Mouse (Mus musculus) urinary bladder, postnatal 10 days (tissue): ENCODE results near the gene Gtf2ird2.

Experiments used
- DNase-seq: peaks from one replicate; pipeline ENCODE4 v3.0.0; 2022; ENCODE audit warnings: low spot score

The Gtf2ird2 gene

DNA sequence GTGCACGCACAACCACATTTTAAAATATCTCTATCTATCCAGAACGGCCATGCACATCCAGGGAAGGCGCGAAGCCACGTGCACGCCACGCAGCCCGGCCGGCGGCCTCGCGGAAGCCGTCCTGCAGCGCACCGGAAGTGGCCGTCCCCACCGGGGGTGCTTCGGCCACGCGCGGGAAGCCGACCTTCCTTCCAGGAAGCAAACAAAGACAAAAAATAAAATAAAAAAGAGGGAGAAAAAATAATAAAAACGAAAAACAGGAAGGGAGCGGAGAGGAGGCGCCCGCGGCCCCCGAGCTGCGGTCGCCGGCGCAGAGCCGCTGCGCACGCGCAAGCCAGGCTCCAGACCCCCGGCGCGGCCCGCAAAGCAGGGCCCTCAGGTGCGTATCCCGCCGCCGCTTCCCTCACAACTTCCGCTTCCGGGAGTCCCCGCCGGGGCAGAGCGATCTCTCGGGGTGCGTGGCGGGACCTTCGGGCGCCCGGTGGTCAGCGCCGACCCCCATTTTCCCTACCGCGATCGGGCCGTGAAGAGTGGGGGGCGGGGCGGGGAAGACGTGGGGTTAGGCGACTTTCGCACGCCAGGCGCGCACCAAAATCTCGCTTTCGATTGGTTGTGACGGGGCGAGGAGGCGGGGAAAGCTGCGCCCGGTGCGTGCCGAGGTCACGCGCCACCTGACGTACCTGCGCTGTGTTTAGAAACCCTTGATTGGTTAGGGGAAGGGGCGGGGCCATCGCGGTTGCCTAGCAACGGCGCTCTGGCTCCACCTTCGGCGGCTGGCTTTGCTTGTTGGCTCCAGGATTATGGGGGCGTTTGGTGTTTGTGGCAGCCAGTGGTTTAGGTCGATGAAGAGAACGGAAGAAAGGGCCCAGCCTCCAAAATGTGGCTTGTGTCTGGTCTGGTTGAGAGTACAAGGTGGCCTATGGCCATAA, at the start of gene Gtf2ird2:
Gene Gtf2ird2, plus strand, starts transcription at position 140 of the 929 bp plus-strand sequence.
- DNase-seq, result peak; percentile 97

DNA sequence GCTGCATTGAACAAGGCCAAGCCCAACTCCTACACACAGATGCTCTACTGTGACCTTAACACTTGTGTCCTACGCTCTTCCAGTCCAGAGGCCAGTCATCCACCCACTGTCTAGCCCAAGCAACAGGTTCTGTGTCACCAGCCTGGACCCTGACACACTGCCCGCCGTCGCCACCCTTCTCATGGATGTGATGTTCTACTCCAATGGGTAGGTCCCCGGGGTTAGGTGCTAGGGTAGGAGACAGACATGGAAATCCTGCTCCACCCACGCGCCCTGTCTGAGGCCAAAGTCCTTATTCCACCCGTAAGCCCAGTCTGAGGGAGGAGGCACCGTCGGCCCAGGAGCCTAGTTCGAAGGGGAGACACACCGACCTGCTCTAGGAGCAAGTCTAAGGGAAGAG, 47.8 kb upstream of the Gtf2ird2 start:
- DNase-seq, result no peak

DNA sequence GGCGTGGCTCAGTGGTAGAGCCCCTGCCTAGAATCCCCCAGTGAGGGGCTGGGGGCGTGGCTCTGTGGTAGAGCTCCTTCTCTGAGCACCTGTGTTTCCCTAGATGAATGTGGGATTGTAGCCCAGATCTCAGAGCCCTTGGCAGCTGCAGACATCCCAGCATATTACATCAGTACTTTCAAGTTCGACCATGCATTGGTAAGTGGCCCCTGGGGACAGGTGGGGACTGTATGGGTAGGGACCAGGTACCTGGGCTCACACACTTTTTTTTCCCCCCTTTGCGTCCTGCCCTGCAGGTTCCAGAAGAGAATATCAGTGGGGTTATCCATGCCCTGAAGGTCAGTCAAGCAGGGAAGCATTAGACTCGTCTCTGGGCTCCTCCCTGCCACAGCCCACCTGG, 45.9 kb upstream of the Gtf2ird2 start:
- DNase-seq, result no peak

DNA sequence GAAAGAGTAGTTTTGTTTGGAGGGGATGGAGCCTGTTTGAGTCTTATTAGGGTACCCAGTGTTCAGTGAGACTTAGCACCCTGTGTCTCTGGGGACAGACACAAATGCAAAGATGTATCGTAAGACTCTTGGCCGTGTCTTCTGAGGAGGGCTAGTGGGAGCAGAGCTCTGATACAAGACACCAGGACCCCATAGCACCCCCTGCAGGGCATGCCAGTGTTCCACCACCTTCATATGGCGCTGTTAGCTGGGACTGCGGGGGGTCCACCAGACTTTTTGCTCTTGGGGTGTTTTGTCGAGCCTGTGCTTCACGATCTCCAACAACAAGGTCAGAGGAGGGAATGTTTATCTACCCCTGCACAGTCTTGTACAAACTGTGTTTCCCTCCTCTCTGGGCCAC, 44.4 kb upstream of the Gtf2ird2 start:
- DNase-seq, result no peak

- DNase-seq, result no peak
Observed at GRCm38 (mm10) chr5:134141236-134141635, 42.6 kb upstream of the Gtf2ird2 start.

DNA sequence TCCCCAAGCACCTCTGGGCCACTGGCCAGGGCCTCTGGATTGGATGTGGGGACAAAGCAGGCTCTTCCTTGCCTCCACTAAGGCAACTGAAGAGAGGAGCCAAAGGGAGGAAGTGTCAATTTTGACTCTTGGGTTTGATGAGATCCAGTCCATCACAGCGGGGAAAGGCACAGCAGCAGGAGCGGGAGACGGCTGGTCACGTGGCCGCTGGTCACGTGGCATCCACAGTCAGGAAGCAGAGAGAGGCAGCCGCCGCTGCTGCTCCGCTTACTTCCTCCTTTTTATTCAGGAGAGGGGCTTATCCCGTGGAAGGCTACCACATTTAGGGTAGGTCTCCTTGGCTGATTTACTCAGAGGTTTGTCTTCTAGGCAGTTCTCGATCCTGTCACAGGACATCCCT, 41.4 kb upstream of the Gtf2ird2 start:
- no peak for DNase-seq

DNA sequence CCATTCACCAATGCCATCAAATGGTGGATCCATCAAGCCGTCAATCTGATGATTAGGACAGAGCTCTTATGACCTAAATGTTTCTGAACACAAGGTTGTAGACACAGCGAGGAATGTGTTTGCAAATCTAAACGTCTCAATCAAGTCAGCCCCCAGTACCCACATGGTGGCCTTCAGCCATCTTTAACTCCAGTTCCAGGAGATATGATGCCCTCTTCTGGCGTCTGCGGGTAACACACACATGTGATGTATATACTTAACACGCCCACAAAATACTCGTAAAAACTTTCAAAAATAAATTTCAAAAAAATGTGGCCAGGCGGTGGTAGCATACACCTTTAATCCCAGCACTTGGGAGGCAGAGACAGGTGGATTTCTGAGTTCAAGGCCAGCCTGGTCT, 38.8 kb upstream of the Gtf2ird2 start:
- no peak for DNase-seq

GRCm38 (mm10) chr5:134147194-134147753, 36.5 kb upstream of the Gtf2ird2 start:
- no peak for DNase-seq

GRCm38 (mm10) chr5:134148153-134148552, 35.7 kb upstream of the Gtf2ird2 start:
- no peak for DNase-seq

DNA sequence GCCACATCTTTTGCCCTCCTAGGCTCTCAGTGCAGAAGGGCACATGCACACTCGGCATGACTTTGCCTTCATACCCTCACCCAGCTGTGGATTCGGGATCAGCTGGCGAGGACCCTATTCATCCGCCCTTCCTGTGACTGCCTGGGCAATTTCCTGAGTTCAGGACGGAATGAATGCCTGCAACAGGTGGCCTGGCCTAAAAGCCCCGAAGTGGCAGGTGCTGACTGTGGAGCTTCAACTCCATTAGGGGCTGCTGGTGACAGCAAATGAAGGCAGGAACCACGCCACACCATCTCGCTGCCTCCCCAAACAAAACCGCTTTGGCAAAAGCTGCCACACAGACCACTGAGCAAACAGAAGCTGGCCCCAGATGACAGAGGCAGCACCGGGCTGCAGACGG, 31.9 kb upstream of the Gtf2ird2 start:
- no peak for DNase-seq

GRCm38 (mm10) chr5:134155916-134156466, 27.8 kb upstream of the Gtf2ird2 start:
- no peak for DNase-seq

DNA sequence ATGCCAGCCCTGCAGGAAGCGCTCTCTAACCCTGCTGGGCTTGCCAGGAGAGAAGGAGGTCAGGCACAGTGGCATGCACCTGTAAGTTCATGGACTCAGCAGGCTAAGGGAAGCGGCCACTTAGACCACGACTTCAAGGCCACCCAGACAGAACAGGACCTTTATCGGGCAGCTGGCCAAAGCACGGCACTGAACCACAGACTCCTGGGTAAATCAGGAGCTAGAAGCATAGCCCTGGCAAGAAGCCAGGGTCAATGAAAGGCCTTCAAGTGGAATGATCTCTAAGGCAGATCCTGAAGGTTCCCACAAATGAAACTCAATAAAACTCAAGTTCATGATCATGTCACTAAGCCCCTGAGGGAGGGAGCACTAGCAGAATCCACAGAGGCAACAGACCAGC, 19.1 kb upstream of the Gtf2ird2 start:
- DNase-seq, result no peak

- no peak for DNase-seq
Observed at GRCm38 (mm10) chr5:134166642-134167041, 17.2 kb upstream of the Gtf2ird2 start.

- DNase-seq, result no peak
Observed at GRCm38 (mm10) chr5:134168033-134168432, 15.8 kb upstream of the Gtf2ird2 start.

- DNase-seq, result no peak
Observed at GRCm38 (mm10) chr5:134169231-134169630, 14.6 kb upstream of the Gtf2ird2 start.

GRCm38 (mm10) chr5:134170167-134170566, 13.7 kb upstream of the Gtf2ird2 start:
- no peak for DNase-seq

DNA sequence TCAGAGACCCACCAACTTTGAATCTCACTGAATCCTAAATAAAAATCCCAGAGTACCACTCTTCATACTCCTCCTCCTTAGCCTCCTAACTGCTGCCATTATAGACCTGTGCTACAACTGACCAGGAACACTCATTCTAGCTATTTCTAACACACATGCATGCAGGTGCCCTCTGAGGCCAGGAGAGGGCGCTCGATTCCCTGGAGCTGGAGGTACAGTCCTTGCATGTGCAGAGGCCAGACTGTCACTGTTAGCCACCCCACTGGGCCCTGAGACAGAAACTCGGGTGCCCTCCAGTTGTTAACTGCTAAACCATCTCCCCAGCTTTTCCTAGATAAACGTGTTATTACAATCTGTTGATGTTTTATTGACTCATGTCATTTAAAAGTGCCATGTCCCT, 10.6 kb upstream of the Gtf2ird2 start:
- DNase-seq, result no peak

- no peak for DNase-seq
Observed at GRCm38 (mm10) chr5:134175696-134176095, 8.1 kb upstream of the Gtf2ird2 start.

DNA sequence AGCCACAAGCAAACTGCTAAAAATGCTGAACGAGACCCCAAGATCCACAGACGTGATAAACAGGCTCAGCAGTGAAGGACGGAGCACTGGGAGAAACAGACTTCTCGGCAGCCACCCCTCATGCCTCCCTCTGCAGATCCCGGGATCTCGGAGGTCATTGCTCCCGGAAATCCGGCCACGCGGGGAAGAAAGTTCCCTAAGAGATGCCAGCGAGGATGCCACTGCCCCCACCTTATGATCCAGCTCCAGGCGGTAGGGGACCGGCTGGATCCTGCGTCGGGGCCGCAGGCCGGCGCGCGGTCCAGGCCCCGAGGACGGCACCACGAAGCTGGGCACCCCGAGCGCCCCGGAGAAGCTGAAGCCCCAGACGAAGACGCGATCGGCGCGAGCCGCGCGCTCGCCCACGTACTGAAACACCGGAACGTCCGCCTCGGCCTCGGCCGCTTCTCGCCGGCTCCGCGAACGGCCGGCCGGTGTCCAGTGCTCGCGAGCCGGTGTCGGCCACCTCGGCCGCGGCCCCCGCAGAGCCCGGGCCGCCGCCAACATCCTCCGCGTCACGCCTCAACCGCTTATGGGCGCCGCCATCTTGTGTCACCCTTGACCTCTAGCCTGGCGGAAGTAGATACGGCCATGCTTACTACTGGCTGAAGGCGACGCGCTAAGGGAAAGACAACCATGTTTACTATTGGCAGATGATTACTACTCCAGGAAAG, 7.5 kb upstream of the Gtf2ird2 start, which contains the start of gene Rcc1l:
Gene Rcc1l, minus strand, starts transcription at position 606 of the 713 bp plus-strand sequence.
- peak; percentile 38 for DNase-seq

DNA sequence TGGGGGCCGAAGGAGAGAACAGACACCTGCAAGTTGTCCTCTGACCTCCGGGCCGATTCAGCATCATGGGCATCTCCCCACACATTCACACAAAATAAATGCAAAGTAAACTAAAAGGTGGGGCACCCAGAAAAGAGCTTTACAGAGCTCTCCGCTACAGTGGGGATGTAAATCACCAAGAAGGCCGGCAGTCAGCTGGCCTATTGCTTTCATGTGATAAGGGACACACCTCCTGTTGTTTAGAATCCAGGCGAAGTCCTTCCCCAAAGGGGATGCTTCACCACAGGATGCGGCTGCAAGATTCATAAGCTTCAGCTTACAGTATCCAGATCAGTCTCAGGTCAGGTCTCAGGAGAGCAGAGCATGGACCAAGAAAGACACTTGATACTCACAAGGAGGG, 5.3 kb upstream of the Gtf2ird2 start:
- DNase-seq, result no peak

DNA sequence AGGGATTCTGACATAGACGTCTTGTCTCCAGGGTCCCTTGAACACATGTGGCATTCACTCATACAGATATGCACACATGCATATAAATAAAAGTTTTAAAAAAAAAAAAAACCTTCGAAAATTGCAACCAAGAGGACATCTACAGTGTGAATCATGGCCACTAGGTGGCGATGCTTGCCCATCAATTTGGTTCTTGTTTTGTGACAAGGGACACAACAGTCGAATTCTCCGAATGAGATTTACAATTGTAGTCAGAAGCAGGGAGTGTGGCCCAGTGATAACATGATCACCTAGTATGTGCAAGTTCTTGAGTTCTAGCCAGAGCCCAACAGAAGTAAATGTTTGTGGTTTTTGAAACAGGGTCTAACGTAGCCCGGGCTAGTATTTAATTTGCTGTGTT, 3.9 kb upstream of the Gtf2ird2 start:
- peak; percentile 51 for DNase-seq

GRCm38 (mm10) chr5:134182172-134182571, 1.6 kb upstream of the Gtf2ird2 start:
- no peak for DNase-seq

DNA sequence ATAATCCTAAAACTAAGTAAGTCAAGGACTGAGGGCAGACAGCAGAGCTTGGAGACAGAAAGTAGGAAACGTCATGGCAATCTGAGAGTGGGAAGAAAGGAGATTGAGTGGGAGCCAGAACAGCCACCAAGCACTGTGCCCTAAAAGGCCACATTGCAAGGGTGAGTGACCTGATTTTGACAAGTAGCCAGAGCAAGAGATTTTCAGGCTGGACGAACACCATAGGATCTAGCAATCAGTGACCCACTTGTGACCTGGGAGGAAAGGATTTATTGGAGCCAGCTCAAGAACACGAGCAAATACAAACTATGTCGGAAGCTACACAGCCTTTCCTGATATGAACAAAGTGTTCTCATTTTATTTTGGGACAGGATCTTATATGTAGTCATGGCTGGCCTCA, 1.1 kb upstream of the Gtf2ird2 start:
- no peak for DNase-seq
